Mouse (Mus musculus) embryonic fibroblast, embryonic 13.5 days (primary cell): ENCODE results near the gene Oxct2b.

Source experiments
- CTCF ChIP-seq: IDR thresholded peaks from 2 replicates; pipeline ENCODE4 v1.5.1; 2011; ENCODE audit warnings: mild to moderate bottlenecking, control low read depth, low read length, moderate library complexity, borderline replicate concordance; ENCODE audit not compliant: insufficient read depth
- POLR2A ChIP-seq: IDR thresholded peaks from 2 replicates; pipeline ENCODE4 v1.6.1; 2011; ENCODE audit warnings: low read depth, mild to moderate bottlenecking, control low read depth, low read length, moderate library complexity

- TF ChIP-seq CTCF (no peak), POLR2A (no peak)
Measured at GRCm38 (mm10) chr4:123104651-123105450, 11.2 kb upstream of the Oxct2b start, which contains the start of gene Bmp8b.
